ENCODE assay signal across 9 mouse cellular contexts in genomic region chr11:6471493-6471892, GRCm38 (mm10). TPM values are rescaled to one million over a fixed set of nuclear protein-coding genes. Genes with fewer than 3 reads are reported as not detected.
DNase-seq lines count a peak whose midpoint lies in the region; ATAC-seq lines count a peak whose summit lies in the region.
"Had no signal": no experiment of that assay in that cellular context is flagged by ENCODE, and none has a peak within 500 bp of the region (broad histone marks: within the 10 kb centered on the region; RNA-seq: fewer than 3 reads in every experiment).

No protein-coding gene starts in this region.

- H3K27me3 ChIP-seq in kidney, embryonic 15.5 days, result no peaks in the 10 kb centered on the region
- H3K27me3 ChIP-seq in embryonic facial prominence, embryonic 10.5 days (replicated peaks; ENCODE audit: low read depth, poor library complexity, severe bottlenecking), result no peaks in the 10 kb centered on the region
- no peaks in the 10 kb centered on the region for H3K27me3 ChIP-seq in hindbrain, embryonic 16.5 days (replicated peaks; ENCODE audit: control insufficient read depth, insufficient read depth, low read length)
- H3K27me3 ChIP-seq in midbrain, embryonic 15.5 days (replicated peaks), result no peaks in the 10 kb centered on the region

- no peak for ATAC-seq in kidney, embryonic 15.5 days (replicated peaks; ENCODE audit: low FRiP score)
- no peak for ATAC-seq in hindbrain, embryonic 16.5 days
- ATAC-seq in midbrain, embryonic 15.5 days (replicated peaks), result no peak

- H3K9ac ChIP-seq in kidney, embryonic 15.5 days, result peak overlapping the region; percentile 1; the same call in 1 of the 2 replicates
- H3K9ac ChIP-seq in hindbrain, embryonic 16.5 days (ENCODE audit: low read depth, low read length), result peak overlapping the region; percentile 20
- peak overlapping the region; percentile 48 for H3K9ac ChIP-seq in midbrain, embryonic 15.5 days

- no peaks in the 10 kb centered on the region for H3K9me3 ChIP-seq in kidney, embryonic 15.5 days (replicated peaks)
- no peaks in the 10 kb centered on the region for H3K9me3 ChIP-seq in embryonic facial prominence, embryonic 10.5 days
- no peaks in the 10 kb centered on the region for H3K9me3 ChIP-seq in hindbrain, embryonic 16.5 days (ENCODE audit: control insufficient read depth, low read length)
- H3K9me3 ChIP-seq in midbrain, embryonic 15.5 days, result no peaks in the 10 kb centered on the region

- intact Hi-C loops in left cerebral cortex, postnatal 36 days (cut with DNase I), result loop anchor here (5.0 kb wide), 1 partner anchor 156 kb away; the partner anchor contains the start of gene Tbrg4

- peak overlapping the region; percentile 38; the same call in 1 of the 2 replicates for H3K27ac ChIP-seq in kidney, embryonic 15.5 days
- no peak overlapping the region for H3K27ac ChIP-seq in embryonic facial prominence, embryonic 10.5 days (replicated peaks)
- H3K27ac ChIP-seq in hindbrain, embryonic 16.5 days (ENCODE audit: low read depth, low read length), result no peak overlapping the region
- H3K27ac ChIP-seq in midbrain, embryonic 15.5 days, result no peak overlapping the region

- DNase-seq in kidney, postnatal 36 days, result no peak
- DNase-seq in embryonic facial prominence, embryonic 10.5 days (ENCODE audit: low spot score), result no peak
- no peak for DNase-seq in urinary bladder, adult 2 months (ENCODE audit: low spot score)
- DNase-seq in adrenal gland, postnatal 10 days, result no peak
- no peak for DNase-seq in left cerebral cortex, postnatal 36 days (ENCODE audit: low spot score in 2 of 2)
- DNase-seq: cerebellum, postnatal 25 days had no signal

- H3K4me1 ChIP-seq in kidney, embryonic 15.5 days, result peaks cover 46% of the 10 kb centered on the region
- H3K4me1 ChIP-seq in embryonic facial prominence, embryonic 10.5 days, result peaks cover 50% of the 10 kb centered on the region
- peaks cover 47% of the 10 kb centered on the region for H3K4me1 ChIP-seq in hindbrain, embryonic 16.5 days (ENCODE audit: control insufficient read depth, insufficient read depth, low read depth, low read length)
- peaks cover 64% of the 10 kb centered on the region for H3K4me1 ChIP-seq in midbrain, embryonic 15.5 days

- peaks cover 29% of the 10 kb centered on the region for H3K36me3 ChIP-seq in kidney, embryonic 15.5 days
- peaks cover 66% of the 10 kb centered on the region for H3K36me3 ChIP-seq in embryonic facial prominence, embryonic 10.5 days (replicated peaks)
- H3K36me3 ChIP-seq in hindbrain, embryonic 16.5 days (ENCODE audit: control insufficient read depth, insufficient read depth, low read length), result peaks cover 6% of the 10 kb centered on the region; the same call in 1 of the 2 replicates
- 0 out of 2 replicates have a peak, but pooled peaks cover 1% of the 10 kb centered on the region for H3K36me3 ChIP-seq in midbrain, embryonic 15.5 days (replicated peaks)

- 24% methylated on average over 1 of the region's 1 CpGs for WGBS in kidney, embryonic 15.5 days
- WGBS in embryonic facial prominence, embryonic 10.5 days, result 80% methylated on average over 1 of the region's 1 CpGs
- WGBS in hindbrain, embryonic 16.5 days, result 8% methylated on average over 1 of the region's 1 CpGs
- WGBS in midbrain, embryonic 15.5 days, result 24% methylated on average over 1 of the region's 1 CpGs

- H3K4me2 ChIP-seq in kidney, embryonic 15.5 days, result peak overlapping the region; percentile 77
- H3K4me2 ChIP-seq in hindbrain, embryonic 16.5 days (ENCODE audit: low read length), result peak overlapping the region; percentile 82
- H3K4me2 ChIP-seq in midbrain, embryonic 15.5 days, result peak overlapping the region; percentile 90

- H3K4me3 ChIP-seq in kidney, embryonic 15.5 days (replicated peaks), result peak overlapping the region; percentile 41
- H3K4me3 ChIP-seq in embryonic facial prominence, embryonic 10.5 days, result peak overlapping the region; percentile 88
- peak overlapping the region; percentile 38 for H3K4me3 ChIP-seq in hindbrain, embryonic 16.5 days (ENCODE audit: low read length)
- H3K4me3 ChIP-seq in midbrain, embryonic 15.5 days, result peak overlapping the region; percentile 40

RNA-seq across cellular contexts. Expression of gene Purb, which starts 4.2 kb away (rescaled TPM):
- 29.2 and 29.6 TPM in 2 replicates for polyA plus RNA-seq in kidney, embryonic 15.5 days (2015; fragmentation: Nextera tagmentation; extraction: Ambion mirVana)
- polyA plus RNA-seq in embryonic facial prominence, embryonic 10.5 days (2016; fragmentation: Nextera tagmentation; extraction: Ambion mirVana), result 17.5 and 17.7 TPM in 2 replicates
- polyA plus RNA-seq in hindbrain, embryonic 16.5 days (2015; fragmentation: Nextera tagmentation; extraction: Ambion mirVana), result 11.2 and 11.5 TPM in 2 replicates
- polyA plus RNA-seq in midbrain, embryonic 15.5 days (2015; fragmentation: Nextera tagmentation; extraction: Ambion mirVana), result 11.3 and 11.4 TPM in 2 replicates
- polyA plus RNA-seq in urinary bladder, adult 2 months (2012; rRNA removed), result 22.3 and 29.5 TPM in 2 replicates
- total RNA-seq in adrenal gland, postnatal 10 days (2021), result 10 to 100 TPM; 62.7 to 71.0 TPM
- total RNA-seq in left cerebral cortex, postnatal 36 days (2021), result 100 to 1,000 TPM; 283 to 295 TPM

RNA-seq across cellular contexts. Expression of gene H2afv, which starts 27.2 kb away (rescaled TPM):
- 552 and 602 TPM in 2 replicates for polyA plus RNA-seq in kidney, embryonic 15.5 days (2015; fragmentation: Nextera tagmentation; extraction: Ambion mirVana)
- 746 and 786 TPM in 2 replicates for polyA plus RNA-seq in embryonic facial prominence, embryonic 10.5 days (2016; fragmentation: Nextera tagmentation; extraction: Ambion mirVana)
- 223 and 239 TPM in 2 replicates for polyA plus RNA-seq in hindbrain, embryonic 16.5 days (2015; fragmentation: Nextera tagmentation; extraction: Ambion mirVana)
- polyA plus RNA-seq in midbrain, embryonic 15.5 days (2015; fragmentation: Nextera tagmentation; extraction: Ambion mirVana), result 250 and 290 TPM in 2 replicates
- 97.0 and 110 TPM in 2 replicates for polyA plus RNA-seq in urinary bladder, adult 2 months (2012; rRNA removed)
- 10 to 100 TPM; 84.9 to 92.0 TPM for total RNA-seq in adrenal gland, postnatal 10 days (2021)
- total RNA-seq in left cerebral cortex, postnatal 36 days (2021), result 10 to 100 TPM; 41.4 to 43.4 TPM

RNA-seq across cellular contexts. Expression of gene Myo1g, which starts 49.3 kb away (rescaled TPM):
- 1.0 and 1.4 TPM in 2 replicates for polyA plus RNA-seq in kidney, embryonic 15.5 days (2015; fragmentation: Nextera tagmentation; extraction: Ambion mirVana)
- polyA plus RNA-seq in embryonic facial prominence, embryonic 10.5 days (2016; fragmentation: Nextera tagmentation; extraction: Ambion mirVana), result 0.75 and 1.1 TPM in 2 replicates
- 0.35 and 0.40 TPM in 2 replicates for polyA plus RNA-seq in hindbrain, embryonic 16.5 days (2015; fragmentation: Nextera tagmentation; extraction: Ambion mirVana)
- polyA plus RNA-seq in midbrain, embryonic 15.5 days (2015; fragmentation: Nextera tagmentation; extraction: Ambion mirVana), result 0.23 and 0.54 TPM in 2 replicates
- 10.1 and 12.6 TPM in 2 replicates for polyA plus RNA-seq in urinary bladder, adult 2 months (2012; rRNA removed)
- total RNA-seq in adrenal gland, postnatal 10 days (2021), result 1 to 10 TPM; 6.3 to 6.5 TPM
- total RNA-seq in left cerebral cortex, postnatal 36 days (2021), result 1 to 10 TPM in 1 of 2 experiments, under 1 TPM in 1; 0.57 to 1.3 TPM

RNA-seq across cellular contexts. Expression of gene Ppia, which starts 56.2 kb away (rescaled TPM):
- 5,533 and 6,211 TPM in 2 replicates for polyA plus RNA-seq in kidney, embryonic 15.5 days (2015; fragmentation: Nextera tagmentation; extraction: Ambion mirVana)
- 6,156 and 6,219 TPM in 2 replicates for polyA plus RNA-seq in embryonic facial prominence, embryonic 10.5 days (2016; fragmentation: Nextera tagmentation; extraction: Ambion mirVana)
- 4,094 and 4,423 TPM in 2 replicates for polyA plus RNA-seq in hindbrain, embryonic 16.5 days (2015; fragmentation: Nextera tagmentation; extraction: Ambion mirVana)
- polyA plus RNA-seq in midbrain, embryonic 15.5 days (2015; fragmentation: Nextera tagmentation; extraction: Ambion mirVana), result 3,416 and 3,418 TPM in 2 replicates
- 1,961 and 2,442 TPM in 2 replicates for polyA plus RNA-seq in urinary bladder, adult 2 months (2012; rRNA removed)
- total RNA-seq in adrenal gland, postnatal 10 days (2021), result 1,000 to 10,000 TPM; 1,588 to 1,631 TPM
- 1,000 to 10,000 TPM; 1,722 to 2,059 TPM for total RNA-seq in left cerebral cortex, postnatal 36 days (2021)

Comparison
In these comparisons a context has a peak if more than half of its experiments do, and no peak if none do; other contexts are left out.
1. H3K4me3 ChIP-seq: peak in every context shown above with its lines; median percentile 88 in embryonic facial prominence, embryonic 10.5 days; 41 in kidney, embryonic 15.5 days; 40 in midbrain, embryonic 15.5 days; 38 in hindbrain, embryonic 16.5 days.